Mouse (Mus musculus): ENCODE measurements around the gene Olfr322.
A peak's percentile ranks its signal among the peaks of the same experiment; 100 is the strongest.

The Olfr322 gene

DNA sequence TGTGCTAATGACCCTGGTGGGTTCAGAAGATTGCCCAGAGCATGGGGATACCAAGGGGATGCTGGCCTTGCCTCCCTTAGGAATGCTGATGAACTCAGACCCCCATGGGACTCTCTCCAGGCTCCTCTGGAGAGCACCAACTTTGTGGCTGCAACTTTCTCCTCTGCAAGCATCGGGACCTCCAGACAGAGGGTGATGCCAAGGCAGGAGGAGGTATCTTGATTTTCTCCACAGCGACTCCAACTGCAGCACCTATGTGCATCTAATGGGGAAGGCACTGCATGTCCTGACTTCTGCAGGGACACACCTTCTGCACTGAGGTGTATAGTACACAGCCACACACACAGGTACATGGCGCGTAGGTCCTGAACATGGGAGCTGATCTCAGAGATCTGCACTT is at the start of gene Olfr322:
TSS of gene Olfr322 (plus strand) at position 187 of the 400 bp plus-strand sequence.
- peak; percentile 79 for DNase-seq

DNA sequence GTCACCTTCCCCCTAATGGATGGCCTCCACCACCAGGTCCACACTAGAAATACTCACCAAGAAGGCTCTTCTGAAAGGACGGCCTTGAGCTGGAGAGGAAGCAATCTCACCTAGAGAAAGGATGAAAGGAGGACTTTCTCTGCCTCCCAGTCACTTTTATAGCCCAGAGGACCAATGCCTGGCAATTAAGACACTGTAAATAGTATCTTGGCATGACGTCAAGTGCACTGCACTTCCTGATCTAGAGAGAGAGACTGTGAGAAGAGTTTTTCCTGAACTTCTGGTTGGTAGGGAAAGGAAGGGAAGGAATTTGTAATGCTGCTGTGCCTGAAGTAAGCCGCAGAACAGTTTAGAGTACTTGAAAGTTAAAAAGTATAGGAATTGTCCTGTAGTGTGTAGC is 45.2 kb upstream of the Olfr322 start:
- no peak for DNase-seq

DNA sequence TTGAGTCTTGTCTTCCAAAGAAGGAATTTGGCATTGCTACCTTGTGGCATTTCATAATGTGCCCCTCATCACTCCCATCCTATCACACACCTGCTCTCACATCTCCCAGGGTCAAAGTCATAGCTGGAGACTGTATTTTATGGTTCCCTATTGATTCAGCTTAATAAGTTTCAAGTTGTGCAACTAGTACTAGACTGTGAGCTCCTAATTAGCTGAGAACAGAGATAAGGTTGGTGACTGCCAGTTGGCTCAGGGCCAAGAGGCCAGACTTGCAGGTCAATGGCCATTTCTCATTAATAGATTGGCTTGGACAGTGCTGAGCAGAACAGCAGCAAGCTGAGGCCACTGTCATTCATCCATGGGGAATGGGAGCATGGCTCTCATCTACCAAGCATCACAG is 44.1 kb upstream of the Olfr322 start:
- DNase-seq, result no peak

DNA sequence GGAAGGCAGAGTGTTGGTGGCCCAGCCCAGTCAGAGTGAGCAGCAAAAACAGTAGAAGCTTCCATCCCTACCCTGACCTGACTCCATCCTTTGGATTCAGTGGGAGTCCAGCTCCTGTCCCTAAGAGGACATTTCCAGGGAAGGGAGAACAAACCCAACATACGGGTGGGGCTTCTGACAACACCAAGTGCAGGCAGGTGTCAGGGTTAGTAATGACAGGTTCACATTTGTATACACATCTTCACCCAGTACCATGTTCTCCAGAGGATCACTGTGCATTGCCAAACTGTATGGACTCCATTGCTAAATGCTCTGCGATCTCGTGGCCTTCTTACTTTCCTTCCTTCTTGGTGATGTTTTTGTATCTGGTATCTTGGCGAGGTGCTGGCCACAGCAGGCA is 42.6 kb upstream of the Olfr322 start, which contains the start of gene 2210407C18Rik:
TSS of gene 2210407C18Rik (minus strand) at position 101 of the 400 bp plus-strand sequence.
- no peak for DNase-seq

DNA sequence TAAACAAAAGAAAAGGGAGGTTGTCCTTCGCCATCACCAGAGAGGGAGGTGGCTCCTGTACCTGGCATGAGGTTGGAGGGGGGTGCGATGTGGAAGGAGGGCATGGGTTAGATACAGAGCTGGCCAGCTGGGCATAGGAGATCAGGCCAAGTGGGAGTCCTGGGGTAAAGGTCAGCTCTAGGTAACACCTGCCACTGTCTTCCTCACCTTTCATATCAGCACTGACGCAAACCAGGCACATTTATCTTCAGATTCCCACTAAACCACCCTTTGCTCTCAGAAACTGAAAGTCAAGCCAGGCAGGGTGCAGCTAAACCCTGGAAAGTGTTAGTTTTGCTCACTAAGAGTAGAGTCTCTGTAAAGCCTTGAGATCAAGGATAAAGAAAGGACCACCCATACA is 40.2 kb upstream of the Olfr322 start:
- peak; percentile 90 for DNase-seq

DNA sequence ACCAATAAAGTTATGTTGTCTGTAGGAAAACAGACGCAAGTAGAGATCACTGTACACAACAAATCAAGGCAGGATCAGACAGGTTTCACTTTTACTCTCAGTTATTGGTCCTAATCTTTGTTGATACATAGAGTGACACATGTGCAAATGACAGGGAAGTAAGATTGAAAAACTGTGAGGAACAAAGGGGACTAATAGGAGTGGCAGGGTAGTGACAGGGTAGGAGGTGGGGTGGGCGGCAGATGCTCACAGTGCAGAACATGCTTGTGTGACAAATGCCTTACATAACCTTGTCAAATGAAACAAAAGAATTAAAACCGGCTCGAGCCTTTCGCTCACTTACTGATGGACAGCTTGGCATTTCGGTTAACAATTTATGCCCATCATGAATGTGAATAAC is 39.8 kb upstream of the Olfr322 start:
- no peak for DNase-seq

DNA sequence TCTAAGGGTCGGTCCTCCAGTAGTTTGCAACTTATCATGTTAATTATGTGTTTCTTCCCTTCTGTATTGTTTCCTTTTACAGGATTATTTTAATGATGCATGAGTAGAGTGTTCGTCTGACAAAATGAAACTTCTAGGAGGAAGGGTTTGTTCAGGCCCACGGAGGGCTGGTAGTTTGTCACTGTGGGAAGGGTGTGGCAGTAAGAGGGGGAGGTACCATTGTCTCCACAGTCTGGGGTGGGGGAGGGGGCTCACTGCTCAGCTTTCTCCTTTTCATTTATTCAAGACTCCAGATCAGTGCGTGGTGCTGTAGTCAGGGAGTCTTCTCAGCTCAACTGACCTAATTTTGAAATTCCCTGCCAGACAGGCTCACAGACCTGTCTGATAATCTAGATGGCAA is 32.4 kb upstream of the Olfr322 start:
- no peak for DNase-seq

DNA sequence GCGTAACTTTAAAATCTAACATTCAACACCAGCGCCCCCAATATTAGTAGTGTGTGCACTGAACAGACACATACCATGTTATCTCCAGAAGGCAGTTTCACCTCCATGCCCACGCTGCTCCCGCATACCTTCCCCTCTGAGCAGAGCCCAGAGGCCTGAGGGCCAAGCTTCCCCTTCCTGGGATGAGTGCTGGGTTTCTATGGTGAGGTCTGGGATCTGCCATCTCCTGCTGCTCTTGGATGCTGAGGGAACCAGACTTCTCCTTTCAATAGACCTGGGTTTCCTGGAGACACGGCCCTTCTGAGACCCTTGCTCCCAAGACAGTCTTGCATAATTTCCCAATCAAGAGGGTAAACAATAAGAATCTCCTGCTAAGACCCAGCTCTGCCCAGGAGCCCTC is 28.2 kb upstream of the Olfr322 start, which contains the start of gene Olfr323:
TSS of gene Olfr323 (minus strand) at position 101 of the 400 bp plus-strand sequence.
- DNase-seq, result peak; percentile 79

DNA sequence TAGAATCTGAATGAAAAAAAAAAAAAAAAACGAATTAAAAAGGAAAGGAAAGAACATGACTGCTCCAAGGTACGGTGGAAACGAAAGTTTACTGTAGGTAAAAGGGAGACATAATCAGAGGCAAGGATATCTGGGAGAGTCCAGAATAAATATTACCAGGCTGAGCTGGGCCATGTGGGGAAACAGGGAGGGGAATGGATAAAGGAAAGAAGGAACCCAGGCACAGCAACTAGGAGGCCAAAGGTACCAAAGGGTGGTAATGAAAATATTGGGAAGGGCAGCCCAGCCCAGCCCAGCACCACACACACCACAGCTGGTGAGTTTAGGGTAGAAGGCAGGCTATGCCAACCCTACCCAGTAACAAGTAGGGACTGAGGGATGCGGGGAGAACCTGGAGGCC is 23.7 kb upstream of the Olfr322 start:
- DNase-seq, result no peak

DNA sequence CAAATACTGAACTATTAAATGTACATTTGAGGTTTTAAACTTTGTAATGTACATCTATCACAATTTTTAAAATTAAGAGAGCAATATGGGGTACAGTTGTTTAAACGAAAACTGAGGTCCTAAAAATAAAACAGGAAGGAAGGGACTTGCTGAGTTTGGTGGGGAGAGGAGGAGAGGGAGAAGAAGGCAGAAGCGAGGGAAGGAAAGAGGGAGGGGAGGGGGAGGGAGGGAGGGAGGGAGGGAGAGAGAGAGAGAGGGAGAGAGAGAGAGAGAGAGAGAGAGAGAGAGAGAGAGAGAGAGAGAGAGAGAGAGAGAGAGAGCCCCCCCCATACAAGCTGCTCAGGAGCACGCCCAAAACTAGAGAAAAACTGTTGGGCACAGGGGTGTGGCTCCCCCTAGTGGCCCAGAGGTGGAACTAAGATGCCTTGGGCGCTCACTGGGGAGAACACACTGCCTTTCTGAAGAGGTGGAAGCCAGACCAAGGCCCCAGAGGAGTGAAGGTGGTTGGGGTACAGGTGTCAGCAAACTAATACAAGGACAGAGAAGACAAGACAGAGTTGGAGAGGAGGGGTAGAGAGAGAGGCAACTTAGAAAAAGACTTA is 22.1 kb upstream of the Olfr322 start:
- no peak for DNase-seq

DNA sequence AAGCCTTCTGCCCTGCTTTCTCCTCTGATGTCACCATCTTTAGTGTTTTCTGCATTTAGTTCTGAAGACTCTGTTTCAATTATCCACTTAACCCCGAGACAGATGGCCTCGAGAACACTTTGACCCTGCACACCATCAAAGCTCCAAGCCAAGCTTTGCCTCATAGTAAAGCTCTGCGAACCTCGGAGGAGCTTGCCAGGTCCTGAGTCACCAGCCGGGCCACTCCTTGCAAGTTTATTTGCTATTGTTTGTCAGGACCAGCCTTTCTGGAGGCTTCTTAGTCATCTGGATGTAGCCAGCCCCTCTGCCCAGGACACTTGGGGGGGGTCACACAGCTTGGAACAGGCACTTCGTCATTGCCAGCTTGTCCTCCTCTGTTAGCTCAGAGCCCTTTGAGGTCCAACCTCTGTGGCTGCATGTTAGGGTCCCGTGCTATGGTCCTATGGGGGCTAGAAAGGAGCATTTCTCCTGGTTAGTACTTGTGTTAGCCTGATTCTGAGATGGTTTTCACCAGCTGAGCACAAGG is 20.3 kb upstream of the Olfr322 start:
- DNase-seq, result peak; percentile 92

DNA sequence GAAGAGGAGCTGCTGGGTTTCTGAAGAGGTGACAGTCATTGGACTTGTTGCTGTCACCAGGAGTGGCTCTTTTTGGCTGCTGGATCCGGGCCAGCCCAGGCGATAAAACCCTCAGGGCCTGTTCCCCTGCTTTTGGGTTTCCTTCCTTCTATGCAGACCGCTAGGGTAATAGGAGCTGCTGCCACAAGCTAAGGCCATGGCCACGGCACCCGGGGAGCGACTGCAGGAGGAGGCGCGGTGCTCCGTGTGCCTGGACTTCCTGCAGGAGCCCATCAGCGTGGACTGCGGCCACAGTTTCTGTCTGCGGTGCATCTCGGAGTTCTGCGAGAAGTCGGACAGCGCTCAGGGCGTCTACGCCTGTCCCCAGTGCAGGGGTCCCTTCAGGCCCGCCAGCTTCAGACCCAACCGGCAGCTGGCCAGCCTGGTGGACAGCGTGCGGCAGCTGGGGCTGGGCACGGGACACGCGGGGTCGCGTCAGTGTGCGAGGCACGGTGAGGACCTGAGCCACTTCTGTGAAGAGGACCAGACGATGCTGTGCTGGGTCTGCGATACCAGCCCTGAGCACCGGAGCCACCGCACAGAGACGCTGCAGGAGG is 18.2 kb upstream of the Olfr322 start, which contains the start of gene Trim58:
TSS of gene Trim58 (plus strand) at position 194 of the 596 bp plus-strand sequence.
- DNase-seq, result peak; percentile 81

DNA sequence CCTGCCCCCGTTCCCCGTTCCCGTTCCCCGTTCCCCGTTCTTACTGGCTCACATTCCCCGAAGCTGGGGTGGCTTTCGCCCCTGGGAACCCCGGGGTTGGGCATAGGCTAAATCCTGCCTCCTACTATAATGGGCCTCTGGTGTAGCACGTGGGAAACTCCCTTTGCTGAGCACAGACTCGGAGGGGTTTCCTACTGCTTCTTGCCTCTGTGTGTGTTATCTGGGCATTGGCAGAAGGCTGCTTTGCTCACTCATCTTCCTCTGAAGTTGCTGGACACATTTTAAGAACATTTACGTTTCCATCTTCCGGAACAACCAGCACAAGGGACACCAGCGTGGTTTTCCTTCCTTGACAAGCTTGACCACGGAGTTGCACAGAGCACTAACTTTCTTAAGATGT is 17.5 kb upstream of the Olfr322 start:
- no peak for DNase-seq

DNA sequence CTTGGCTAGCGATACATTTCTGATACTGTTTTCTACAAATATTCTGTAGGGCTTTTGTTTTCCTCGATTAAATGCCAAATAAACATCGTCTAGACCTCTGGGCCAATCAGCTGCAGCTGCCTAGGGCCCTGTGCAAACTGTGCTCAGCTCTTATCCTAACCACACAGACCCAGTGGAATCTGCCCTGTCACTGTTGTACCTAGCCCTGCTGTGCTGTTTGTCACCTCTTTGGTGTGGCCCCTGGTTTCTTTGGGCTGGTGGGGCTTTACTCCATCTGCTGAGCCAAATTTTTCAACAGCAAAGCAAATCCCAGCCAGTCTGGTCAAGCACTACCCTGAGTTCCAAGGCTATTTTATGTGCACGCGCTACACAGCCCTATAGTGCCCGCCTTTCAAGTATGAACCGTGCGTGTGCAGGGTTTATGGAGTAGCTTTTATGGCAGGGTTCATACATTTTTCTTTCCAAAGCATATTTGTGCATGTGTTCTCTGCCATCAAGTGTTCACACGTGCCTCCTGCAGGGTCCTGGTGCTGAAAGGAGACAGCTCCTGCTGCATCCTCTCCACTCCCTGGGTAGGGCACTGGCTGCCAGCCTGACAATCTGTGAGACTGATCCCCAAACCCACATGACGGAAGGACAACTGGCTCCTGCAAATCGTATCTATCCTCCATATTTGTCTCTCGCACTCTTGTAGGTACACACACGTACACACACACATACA is 16.8 kb upstream of the Olfr322 start:
- DNase-seq, result peak; percentile 62

DNA sequence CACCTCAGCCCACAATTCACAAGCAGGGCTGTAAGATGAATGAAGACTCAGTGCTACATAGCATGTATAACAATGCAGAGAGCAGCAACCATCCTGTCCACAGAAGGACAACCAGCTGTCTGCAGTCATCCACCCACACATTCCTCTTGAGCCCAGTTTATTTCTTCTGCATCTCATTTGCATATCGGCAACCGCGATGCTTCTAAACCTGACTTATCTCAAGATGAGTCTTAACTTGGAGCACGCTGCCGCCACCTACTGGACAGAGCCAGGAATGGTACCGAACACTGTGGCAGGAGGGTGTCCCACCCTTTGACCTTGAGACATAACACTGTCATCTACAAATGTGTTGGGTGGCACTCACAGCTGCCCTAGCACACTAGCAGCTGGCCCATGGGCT is 15.2 kb upstream of the Olfr322 start:
- no peak for DNase-seq

DNA sequence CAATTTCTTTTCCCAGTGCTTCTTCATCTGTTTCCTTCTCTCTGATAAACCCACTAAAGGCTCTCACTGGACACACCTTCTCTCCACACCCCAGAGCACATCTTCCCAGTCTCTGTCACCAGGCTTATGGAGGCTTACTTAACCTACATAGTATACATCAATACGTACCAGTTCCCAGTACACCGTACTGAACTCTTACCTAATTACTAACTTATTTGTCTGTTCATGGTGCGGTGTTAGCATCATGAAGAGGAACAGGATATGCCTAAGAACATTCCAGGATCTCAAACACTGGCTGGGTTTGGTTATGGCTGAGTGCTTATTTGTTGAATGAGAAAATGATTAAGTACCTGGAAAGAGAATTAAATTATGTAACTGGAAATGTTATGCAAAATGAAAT is 3.4 kb upstream of the Olfr322 start:
- no peak for DNase-seq

DNA sequence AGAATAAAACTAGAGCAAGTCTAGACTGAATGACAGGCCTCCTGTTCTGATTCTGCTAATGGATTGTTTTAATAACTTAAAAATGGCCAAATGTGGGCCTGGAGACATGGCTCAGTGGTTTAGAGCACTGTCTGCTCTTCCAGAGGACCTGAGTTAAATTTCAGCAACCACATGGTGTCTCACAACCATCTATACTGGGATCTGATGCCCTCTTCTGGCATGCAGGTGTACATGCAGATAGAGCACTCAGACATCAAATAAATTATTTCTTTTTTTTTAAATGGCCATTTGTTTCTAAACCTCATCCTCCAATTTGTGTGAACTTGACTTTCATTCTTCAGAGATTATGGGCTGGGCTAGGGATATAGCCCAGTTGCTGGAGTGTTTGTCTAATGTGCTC is 10.7 kb downstream of the Olfr322 start:
- DNase-seq, result peak; percentile 27

DNA sequence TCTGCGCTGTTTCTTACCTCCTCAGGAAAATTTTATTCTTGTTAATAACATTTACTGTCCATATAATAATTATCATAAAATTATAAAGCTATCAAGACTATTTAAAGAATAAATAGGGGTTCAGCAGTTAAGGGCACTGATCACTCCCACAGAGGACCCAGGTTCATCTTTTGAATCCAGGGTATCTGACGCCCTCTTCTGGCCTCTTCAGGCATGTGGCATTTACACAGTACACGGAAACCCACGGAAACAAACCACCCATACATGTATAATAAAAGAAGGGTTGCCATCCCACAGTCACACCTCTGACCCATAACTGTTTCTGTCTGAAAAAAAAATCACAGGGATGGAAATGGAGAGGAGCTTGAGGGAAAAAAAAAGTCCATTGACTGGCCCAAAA is 13.2 kb downstream of the Olfr322 start:
- peak; percentile 71 for DNase-seq

DNA sequence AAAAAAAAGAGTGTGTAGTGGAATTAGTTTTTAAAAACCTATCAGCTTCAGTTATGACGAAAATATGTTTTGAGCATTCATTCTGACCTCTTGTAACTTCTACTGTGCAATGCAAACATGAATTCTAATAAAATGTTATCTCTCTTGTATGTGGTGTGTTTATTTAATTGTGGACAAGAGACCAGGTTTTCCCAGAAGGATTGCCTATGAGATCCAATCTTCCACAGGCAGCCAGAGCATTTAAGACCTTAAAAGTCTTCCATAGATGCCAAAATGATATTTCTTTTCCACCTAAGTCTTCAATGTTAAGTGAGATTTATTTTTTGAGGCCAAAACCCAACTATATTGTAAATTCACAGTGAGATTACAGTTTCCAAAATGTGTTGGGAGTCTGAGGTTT is 22.2 kb downstream of the Olfr322 start, which contains the start of gene Olfr320:
TSS of gene Olfr320 (plus strand) at position 301 of the 400 bp plus-strand sequence.
- DNase-seq, result no peak

DNA sequence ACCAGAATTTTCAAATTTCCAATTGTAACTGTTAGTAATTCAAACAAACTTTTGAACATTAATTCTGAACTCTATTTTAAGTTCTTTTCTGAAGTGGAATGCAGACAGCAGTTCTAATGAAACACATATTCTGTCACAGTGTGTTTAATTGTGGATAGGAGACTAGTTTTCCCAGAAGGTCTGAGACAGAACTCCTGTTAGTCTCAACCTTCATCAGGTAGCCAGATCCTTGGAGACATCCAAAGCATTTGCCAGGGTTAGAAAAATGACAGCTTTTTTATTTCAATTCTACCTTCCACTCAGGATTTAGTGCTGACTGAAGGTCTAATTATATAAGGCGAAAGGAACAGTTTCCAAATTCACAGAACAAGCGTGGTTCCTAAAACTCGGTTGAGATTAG is 40.3 kb downstream of the Olfr322 start, which contains the start of gene Olfr319:
TSS of gene Olfr319 (plus strand) at position 301 of the 400 bp plus-strand sequence.
- DNase-seq, result peak; percentile 19

DNA sequence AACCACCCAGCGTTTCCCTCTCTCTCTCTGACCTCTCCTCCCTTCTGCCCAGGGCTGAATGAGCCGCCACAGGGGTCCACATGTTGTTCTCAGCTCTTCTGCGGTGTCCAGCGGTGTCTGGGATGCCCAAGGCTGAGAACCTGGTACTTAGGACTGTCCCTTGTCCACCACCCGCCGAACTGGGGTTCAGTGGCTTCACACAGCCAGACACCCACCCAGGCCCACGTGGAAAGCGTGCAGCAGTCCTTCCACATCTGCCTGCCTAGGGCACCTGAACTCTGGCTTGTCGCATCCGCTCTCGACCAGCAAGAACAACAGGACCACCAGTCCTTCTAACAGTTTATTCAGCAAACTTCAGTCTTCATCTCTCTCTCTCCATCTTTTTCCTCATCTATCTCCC is 50.5 kb downstream of the Olfr322 start:
- DNase-seq, result peak; percentile 73

DNA sequence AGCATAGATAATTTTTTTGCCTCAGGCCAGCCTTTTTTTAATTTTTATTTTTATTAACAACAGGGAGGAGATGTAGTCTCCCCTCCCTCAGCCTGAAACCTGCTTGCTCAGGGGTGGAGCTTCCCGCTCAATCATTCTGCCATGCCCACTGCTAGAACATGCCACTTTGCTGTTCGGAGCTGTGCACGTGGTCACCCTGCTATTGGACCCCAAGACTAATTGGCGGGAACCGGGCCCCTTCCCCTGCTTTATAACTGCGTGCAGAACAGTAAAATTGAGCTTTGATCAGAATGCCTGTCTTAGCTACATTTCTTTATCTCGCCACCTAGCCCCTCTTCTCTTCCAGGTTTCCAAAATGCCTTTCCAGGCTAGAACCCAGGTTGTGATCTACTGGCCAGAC is 59.1 kb downstream of the Olfr322 start:
- peak; percentile 66 for DNase-seq
